Mouse (Mus musculus) R1 (cell line): ENCODE measurements around the gene Atrn.
A peak's percentile ranks its signal among the peaks of the same experiment; 100 is the strongest.

ENCODE experiments used
- DNase-seq: peaks from one replicate; pipeline ENCODE4 v3.0.0-alpha.2; 2018; ENCODE audit warnings: low read depth, low spot score

The Atrn gene

GRCm38 (mm10) chr2:131038675-131039074 lies 132.4 kb downstream of the Atrn start:
- no peak for DNase-seq

- peak; percentile 39 for DNase-seq
These were observed 134.8 kb downstream of the Atrn start for GRCm38 (mm10) chr2:131040854-131041825.

- DNase-seq, result no peak
These were observed 136.7 kb downstream of the Atrn start, which contains the start of gene Gfra4 for GRCm38 (mm10) chr2:131042988-131043387. Gfra4 (minus strand) TSS chr2:131043088.

- peak; percentile 67 for DNase-seq
These were observed 138.1 kb downstream of the Atrn start for GRCm38 (mm10) chr2:131044354-131044852.

- DNase-seq, result no peak
These were observed 138.9 kb downstream of the Atrn start for GRCm38 (mm10) chr2:131044989-131045720.

- no peak for DNase-seq
These were observed 139.7 kb downstream of the Atrn start for GRCm38 (mm10) chr2:131046025-131046424.

GRCm38 (mm10) chr2:131052043-131052442 lies 145.7 kb downstream of the Atrn start:
- DNase-seq, result no peak

GRCm38 (mm10) chr2:131052862-131053418 lies 146.6 kb downstream of the Atrn start:
- no peak for DNase-seq

GRCm38 (mm10) chr2:131053851-131054645 lies 147.8 kb downstream of the Atrn start:
- DNase-seq, result peak; percentile 49

GRCm38 (mm10) chr2:131054646-131055264 lies 148.5 kb downstream of the Atrn start:
- DNase-seq, result no peak

- DNase-seq, result peak; percentile 89
These were observed 149.3 kb downstream of the Atrn start for GRCm38 (mm10) chr2:131055631-131056030.

GRCm38 (mm10) chr2:131056191-131056590 lies 149.9 kb downstream of the Atrn start:
- DNase-seq, result peak; percentile 89

- DNase-seq, result no peak
These were observed 152.4 kb downstream of the Atrn start for GRCm38 (mm10) chr2:131058672-131059071.

- no peak for DNase-seq
These were observed 153.1 kb downstream of the Atrn start for GRCm38 (mm10) chr2:131059377-131059776.

GRCm38 (mm10) chr2:131059781-131060540 lies 153.7 kb downstream of the Atrn start:
- no peak for DNase-seq

GRCm38 (mm10) chr2:131060784-131061183 lies 154.5 kb downstream of the Atrn start:
- no peak for DNase-seq

GRCm38 (mm10) chr2:131061607-131062006 lies 155.3 kb downstream of the Atrn start:
- DNase-seq, result no peak

- DNase-seq, result peak; percentile 34
These were observed 157.1 kb downstream of the Atrn start, which contains the start of gene Adam33 for GRCm38 (mm10) chr2:131063404-131063864. Adam33 (minus strand) TSS chr2:131063814.

GRCm38 (mm10) chr2:131066342-131066741 lies 160.0 kb downstream of the Atrn start:
- no peak for DNase-seq

GRCm38 (mm10) chr2:131067481-131067880 lies 161.2 kb downstream of the Atrn start:
- DNase-seq, result no peak
